Mouse (Mus musculus): ENCODE data around the gene Npc2. TPM values are rescaled to one million over a fixed set of nuclear protein-coding genes. Genes with fewer than 3 reads are reported as not detected.

Npc2 gene
- polyA plus RNA-seq, 1 experiment from 2014 or later: 52.0 TPM

DNA sequence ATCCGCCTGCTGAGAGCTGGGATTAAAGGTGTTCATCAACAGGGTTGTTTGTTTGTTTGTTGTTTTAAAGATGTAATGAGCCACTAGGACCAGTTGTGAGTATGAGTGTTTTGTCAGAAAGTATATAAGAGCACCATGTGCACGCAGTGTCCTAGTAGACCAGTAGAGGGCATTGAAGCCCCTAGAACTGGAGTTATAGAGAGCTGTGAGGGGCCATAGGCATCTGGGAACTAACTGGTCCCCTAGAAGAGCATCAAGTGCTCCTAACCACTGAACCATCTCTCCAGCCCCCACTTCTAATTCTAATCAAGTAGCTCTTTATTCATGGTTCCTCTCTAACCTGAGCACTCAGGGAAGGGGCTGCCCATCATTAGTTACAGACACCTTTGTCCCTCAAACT is 13.9 kb downstream of the Npc2 start:
- Histone ChIP-seq H3K4me1 (ENCODE audit: control insufficient read depth, insufficient read depth, low read length) (0 out of 2 replicates have a peak, but pooled peaks cover 3% of the 10 kb centered on the region), H3K4me2 (no peak overlapping the region), H3K4me3 (ENCODE audit: low read depth, low read length) (no peak overlapping the region), H3K9ac (ENCODE audit: low read depth, low read length) (no peak overlapping the region), H3K36me3 (ENCODE audit: control insufficient read depth, insufficient read depth, low read length) (peaks cover 8% of the 10 kb centered on the region), H3K27me3 (ENCODE audit: control insufficient read depth, insufficient read depth, low read length) (no peaks in the 10 kb centered on the region), H3K27ac (ENCODE audit: low read depth, low read length) (no peak overlapping the region), H3K9me3 (replicated peaks; ENCODE audit: control insufficient read depth, low read length) (no peaks in the 10 kb centered on the region)
- WGBS (ENCODE audit: insufficient replicate concordance): 75% methylated on average over 2 of the region's 2 CpGs
- no peak for ATAC-seq (replicated peaks; ENCODE audit: insufficient number of reproducible peaks, low FRiP score, low TSS enrichment)

DNA sequence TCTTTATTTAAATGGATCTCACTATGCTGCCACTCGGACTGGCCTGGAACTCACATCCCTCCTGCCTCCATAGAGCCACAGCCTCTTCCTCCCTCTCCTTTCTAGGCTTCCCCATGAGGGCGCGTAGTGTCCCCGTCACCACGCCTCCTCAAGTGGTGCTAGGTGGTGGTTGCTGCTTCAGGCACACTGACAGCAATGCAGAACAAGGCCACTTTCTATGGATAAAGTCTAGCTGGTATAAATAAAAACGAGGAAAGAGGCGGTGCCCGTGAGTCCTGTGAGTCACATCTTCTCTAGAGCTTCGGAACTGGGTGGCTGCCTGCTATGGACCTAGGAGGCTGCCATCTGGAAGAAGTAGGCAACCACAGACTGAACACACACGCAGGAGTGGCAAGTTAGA is 16.9 kb downstream of the Npc2 start:
- Histone ChIP-seq H3K4me3 (ENCODE audit: low read depth, low read length) (no peak overlapping the region), H3K36me3 (ENCODE audit: control insufficient read depth, insufficient read depth, low read length) (no peaks in the 10 kb centered on the region; the same call in 1 of the 2 replicates), H3K4me1 (ENCODE audit: control insufficient read depth, insufficient read depth, low read length) (no peaks in the 10 kb centered on the region), H3K9me3 (replicated peaks; ENCODE audit: control insufficient read depth, low read length) (no peaks in the 10 kb centered on the region), H3K4me2 (no peak overlapping the region), H3K27me3 (ENCODE audit: control insufficient read depth, insufficient read depth, low read length) (no peaks in the 10 kb centered on the region), H3K9ac (ENCODE audit: low read depth, low read length) (no peak overlapping the region), H3K27ac (ENCODE audit: low read depth, low read length) (no peak overlapping the region)
- ATAC-seq (replicated peaks; ENCODE audit: insufficient number of reproducible peaks, low FRiP score, low TSS enrichment): no peak
- WGBS (ENCODE audit: insufficient replicate concordance): 82% methylated on average over 10 of the region's 10 CpGs

GRCm38 (mm10) chr12:84755008-84755695 is 17.8 kb downstream of the Npc2 start:
- WGBS (ENCODE audit: insufficient replicate concordance): 64% methylated on average over 16 of the region's 16 CpGs

DNA sequence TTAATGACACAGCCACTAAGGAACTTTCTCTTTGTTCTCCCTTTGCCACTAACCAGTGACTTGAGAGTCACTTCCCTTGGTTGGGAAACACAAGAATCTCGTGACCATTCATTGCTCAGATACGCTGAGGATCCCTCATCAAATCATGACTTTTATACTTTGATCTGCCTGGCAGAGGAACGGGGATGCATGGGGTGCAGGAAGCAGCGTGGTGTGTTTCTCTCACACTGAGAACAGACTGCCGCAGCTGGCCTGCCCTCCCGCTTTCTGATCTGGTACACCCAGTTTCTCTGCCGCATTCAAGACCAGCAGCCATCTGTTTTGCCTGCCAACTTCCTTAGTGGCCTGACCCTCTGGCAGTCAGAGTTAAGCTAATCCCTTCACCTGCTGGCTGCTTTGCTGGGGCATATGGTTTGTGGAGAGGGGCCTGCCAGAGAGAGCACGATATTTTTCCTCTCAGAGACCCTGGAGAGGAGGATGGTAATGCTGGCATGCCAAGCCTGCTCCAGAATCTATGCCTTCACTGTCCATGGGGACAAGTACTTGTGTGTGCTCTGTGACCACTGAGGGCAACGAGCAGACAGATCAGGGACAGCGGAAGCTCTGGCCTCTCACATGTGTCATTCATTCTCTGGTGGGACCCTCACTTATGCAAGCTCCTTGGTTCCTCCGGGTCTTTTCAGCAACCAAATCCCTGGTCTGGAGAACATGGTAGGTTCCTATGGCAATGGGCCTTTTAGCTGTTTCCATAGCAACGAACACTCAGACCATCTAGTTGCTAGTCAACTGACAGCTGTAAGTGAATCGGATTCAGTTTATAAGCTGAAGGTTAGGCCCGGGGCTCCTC is 20.6 kb downstream of the Npc2 start:
- H3K27ac ChIP-seq (ENCODE audit: low read depth, low read length): no peak overlapping the region
- H3K27me3 ChIP-seq (ENCODE audit: control insufficient read depth, insufficient read depth, low read length): no peaks in the 10 kb centered on the region
- H3K4me1 ChIP-seq (ENCODE audit: control insufficient read depth, insufficient read depth, low read length): no peaks in the 10 kb centered on the region
- H3K9me3 ChIP-seq (replicated peaks; ENCODE audit: control insufficient read depth, low read length): no peaks in the 10 kb centered on the region
- 46% methylated on average over 14 of the region's 14 CpGs for WGBS (ENCODE audit: insufficient replicate concordance)
- H3K36me3 ChIP-seq (ENCODE audit: control insufficient read depth, insufficient read depth, low read length): no peaks in the 10 kb centered on the region
- no peak for ATAC-seq (replicated peaks; ENCODE audit: insufficient number of reproducible peaks, low FRiP score, low TSS enrichment)
- H3K9ac ChIP-seq (ENCODE audit: low read depth, low read length): no peak overlapping the region
- H3K4me3 ChIP-seq (ENCODE audit: low read depth, low read length): no peak overlapping the region
- H3K4me2 ChIP-seq: no peak overlapping the region

More at GRCm38 (mm10) chr12:84755008-84755695, 17.8 kb downstream of the Npc2 start:
- Histone ChIP-seq H3K27me3 (ENCODE audit: control insufficient read depth, insufficient read depth, low read length) (no peaks in the 10 kb centered on the region), H3K4me2 (no peak overlapping the region), H3K9me3 (replicated peaks; ENCODE audit: control insufficient read depth, low read length) (no peaks in the 10 kb centered on the region), H3K27ac (ENCODE audit: low read depth, low read length) (no peak overlapping the region), H3K4me3 (ENCODE audit: low read depth, low read length) (no peak overlapping the region), H3K4me1 (ENCODE audit: control insufficient read depth, insufficient read depth, low read length) (no peaks in the 10 kb centered on the region), H3K36me3 (ENCODE audit: control insufficient read depth, insufficient read depth, low read length) (no peaks in the 10 kb centered on the region; the same call in 1 of the 2 replicates), H3K9ac (ENCODE audit: low read depth, low read length) (no peak overlapping the region)
- no peak for ATAC-seq (replicated peaks; ENCODE audit: insufficient number of reproducible peaks, low FRiP score, low TSS enrichment)

- H3K4me1 ChIP-seq (ENCODE audit: control insufficient read depth, insufficient read depth, low read length): 0 out of 2 replicates have a peak, but pooled peaks cover 4% of the 10 kb centered on the region
- H3K36me3 ChIP-seq (ENCODE audit: control insufficient read depth, insufficient read depth, low read length): no peaks in the 10 kb centered on the region
- no peaks in the 10 kb centered on the region for H3K27me3 ChIP-seq (ENCODE audit: control insufficient read depth, insufficient read depth, low read length)
- H3K4me2 ChIP-seq: no peak overlapping the region
- no peak overlapping the region for H3K27ac ChIP-seq (ENCODE audit: low read depth, low read length)
- no peak for ATAC-seq (replicated peaks; ENCODE audit: insufficient number of reproducible peaks, low FRiP score, low TSS enrichment)
- H3K9ac ChIP-seq (ENCODE audit: low read depth, low read length): no peak overlapping the region
- no peak overlapping the region for H3K4me3 ChIP-seq (ENCODE audit: low read depth, low read length)
- 69% methylated on average over 14 of the region's 14 CpGs for WGBS (ENCODE audit: insufficient replicate concordance)
- no peaks in the 10 kb centered on the region for H3K9me3 ChIP-seq (replicated peaks; ENCODE audit: control insufficient read depth, low read length)
Measured at GRCm38 (mm10) chr12:84750661-84751060, 22.3 kb downstream of the Npc2 start.

DNA sequence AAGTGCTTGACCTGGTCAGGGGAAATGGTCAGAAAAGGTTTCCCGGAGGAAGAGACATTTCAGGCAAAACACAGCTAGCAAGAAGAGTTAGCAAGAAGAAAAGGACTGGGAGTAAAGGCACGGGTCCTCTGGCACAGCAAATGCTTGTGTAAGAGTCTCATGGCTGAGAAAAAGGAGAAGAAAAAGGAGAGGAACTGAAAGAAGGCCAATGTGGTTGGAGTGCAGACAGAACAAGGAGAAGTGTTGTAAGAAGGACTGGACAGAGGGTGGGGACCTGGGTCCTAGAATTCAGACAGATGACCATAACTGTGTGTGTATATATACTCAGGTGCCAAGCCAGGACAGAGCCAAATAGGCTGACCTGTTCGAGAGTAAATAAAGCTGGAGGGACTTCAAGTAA is 24.8 kb downstream of the Npc2 start:
- H3K4me2 ChIP-seq: no peak overlapping the region
- H3K9ac ChIP-seq (ENCODE audit: low read depth, low read length): no peak overlapping the region
- no peak for ATAC-seq (replicated peaks; ENCODE audit: insufficient number of reproducible peaks, low FRiP score, low TSS enrichment)
- H3K36me3 ChIP-seq (ENCODE audit: control insufficient read depth, insufficient read depth, low read length): no peaks in the 10 kb centered on the region
- H3K4me3 ChIP-seq (ENCODE audit: low read depth, low read length): no peak overlapping the region
- no peaks in the 10 kb centered on the region for H3K27me3 ChIP-seq (ENCODE audit: control insufficient read depth, insufficient read depth, low read length)
- 71% methylated on average over 3 of the region's 3 CpGs for WGBS (ENCODE audit: insufficient replicate concordance)
- 0 out of 2 replicates have a peak, but pooled peaks cover 4% of the 10 kb centered on the region for H3K4me1 ChIP-seq (ENCODE audit: control insufficient read depth, insufficient read depth, low read length)
- no peak overlapping the region for H3K27ac ChIP-seq (ENCODE audit: low read depth, low read length)
- no peaks in the 10 kb centered on the region for H3K9me3 ChIP-seq (replicated peaks; ENCODE audit: control insufficient read depth, low read length)

- ATAC-seq (replicated peaks; ENCODE audit: insufficient number of reproducible peaks, low FRiP score, low TSS enrichment): no peak
- H3K36me3 ChIP-seq (ENCODE audit: control insufficient read depth, insufficient read depth, low read length): no peaks in the 10 kb centered on the region
- 0 out of 2 replicates have a peak, but pooled peaks cover 4% of the 10 kb centered on the region for H3K4me1 ChIP-seq (ENCODE audit: control insufficient read depth, insufficient read depth, low read length)
- no peaks in the 10 kb centered on the region for H3K27me3 ChIP-seq (ENCODE audit: control insufficient read depth, insufficient read depth, low read length)
- 47% methylated on average over 4 of the region's 4 CpGs for WGBS (ENCODE audit: insufficient replicate concordance)
- no peak overlapping the region for H3K4me3 ChIP-seq (ENCODE audit: low read depth, low read length)
- H3K9ac ChIP-seq (ENCODE audit: low read depth, low read length): no peak overlapping the region
- H3K4me2 ChIP-seq: no peak overlapping the region; the same call in 1 of the 2 replicates
- H3K27ac ChIP-seq (ENCODE audit: low read depth, low read length): no peak overlapping the region
- H3K9me3 ChIP-seq (replicated peaks; ENCODE audit: control insufficient read depth, low read length): no peaks in the 10 kb centered on the region
Measured at GRCm38 (mm10) chr12:84745700-84746099, 27.3 kb downstream of the Npc2 start.

DNA sequence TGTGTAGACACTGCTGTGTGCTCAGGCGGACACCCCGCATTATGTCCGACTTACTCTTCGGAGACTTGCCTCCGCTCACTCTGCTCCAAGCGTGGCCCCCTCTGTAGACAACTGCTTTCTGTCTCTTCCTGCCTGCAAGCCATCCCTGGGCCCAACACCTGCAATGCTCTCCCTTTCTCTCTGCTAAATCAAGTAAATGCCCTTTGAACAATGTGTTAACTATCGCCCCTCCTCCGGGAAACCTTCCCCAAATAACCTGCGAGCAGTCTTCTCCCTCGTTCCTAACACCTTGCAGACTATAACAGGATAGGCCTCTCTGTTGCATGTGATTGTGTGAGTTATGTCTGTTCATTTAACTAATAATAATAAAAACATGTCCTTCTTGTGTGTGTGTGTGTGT is 29.5 kb downstream of the Npc2 start:
- no peak for ATAC-seq (replicated peaks; ENCODE audit: insufficient number of reproducible peaks, low FRiP score, low TSS enrichment)
- no peaks in the 10 kb centered on the region for H3K27me3 ChIP-seq (ENCODE audit: control insufficient read depth, insufficient read depth, low read length)
- 86% methylated on average over 10 of the region's 10 CpGs for WGBS (ENCODE audit: insufficient replicate concordance)

More for the DNA sequence above, 29.5 kb downstream of the Npc2 start:
- Histone ChIP-seq H3K4me2 (no peak overlapping the region), H3K9ac (ENCODE audit: low read depth, low read length) (no peak overlapping the region), H3K36me3 (ENCODE audit: control insufficient read depth, insufficient read depth, low read length) (no peaks in the 10 kb centered on the region), H3K4me3 (ENCODE audit: low read depth, low read length) (no peak overlapping the region), H3K9me3 (replicated peaks; ENCODE audit: control insufficient read depth, low read length) (no peaks in the 10 kb centered on the region), H3K27ac (ENCODE audit: low read depth, low read length) (no peak overlapping the region), H3K4me1 (ENCODE audit: control insufficient read depth, insufficient read depth, low read length) (0 out of 2 replicates have a peak, but pooled peaks cover 4% of the 10 kb centered on the region)
